Mouse (Mus musculus) embryonic facial prominence, embryonic 10.5 days (tissue): ENCODE results near the gene Cactin. TPM values are rescaled to one million over a fixed set of nuclear protein-coding genes. Genes with fewer than 3 reads are reported as not detected.

Experiments
- DNase-seq: peaks from one replicate; pipeline ENCODE4 v3.0.0-alpha.2; 2017; ENCODE audit warnings: low spot score
- H3K27ac ChIP-seq: fragments of 300-500 bp; sonication (generic); replicated peaks from 2 replicates; pipeline ENCODE4 v1.5.1; 2016; ENCODE audit warnings: mild to moderate bottlenecking
- H3K27me3 ChIP-seq: fragments of 300-500 bp; sonication (generic); replicated peaks from 2 replicates; pipeline ENCODE4 v1.6.1; 2016; ENCODE audit warnings: low read depth, mild to moderate bottlenecking; ENCODE audit not compliant: poor library complexity, severe bottlenecking
- H3K36me3 ChIP-seq: fragments of 300-500 bp; sonication (generic); replicated peaks from 2 replicates; pipeline ENCODE4 v1.6.1; 2016; ENCODE audit warnings: mild to moderate bottlenecking, moderate library complexity
- H3K4me1 ChIP-seq: fragments of 300-500 bp; sonication (generic); 2 replicates; pipeline ENCODE4 v1.6.1; 2016
- H3K4me3 ChIP-seq: fragments of 300-500 bp; sonication (generic); 2 replicates; pipeline ENCODE4 v1.5.1; 2016; ENCODE audit warnings: mild to moderate bottlenecking, moderate library complexity
- H3K9me3 ChIP-seq: fragments of 300-500 bp; sonication (generic); 2 replicates; pipeline ENCODE4 v1.6.1; 2016; ENCODE audit warnings: mild to moderate bottlenecking
- WGBS: fragments of 180-500 bp; shearing (Covaris S2); methylation state at CpG from one replicate; pipeline ENCODE4 v1.1.7; 2016; 5-methylcytosine and 5-hydroxymethylcytosine counted together
- polyA plus RNA-seq: library from polyadenylated mRNA; unstranded; fragments of >200 nt; fragmentation: Nextera tagmentation; extraction: Ambion mirVana; gene quantifications from 2 replicates; pipeline ENCODE4 v1.2.1, GENCODE M21; 2016

The Cactin gene
- polyA plus RNA-seq, 1 experiment from 2014 or later = 52.3 TPM

DNA sequence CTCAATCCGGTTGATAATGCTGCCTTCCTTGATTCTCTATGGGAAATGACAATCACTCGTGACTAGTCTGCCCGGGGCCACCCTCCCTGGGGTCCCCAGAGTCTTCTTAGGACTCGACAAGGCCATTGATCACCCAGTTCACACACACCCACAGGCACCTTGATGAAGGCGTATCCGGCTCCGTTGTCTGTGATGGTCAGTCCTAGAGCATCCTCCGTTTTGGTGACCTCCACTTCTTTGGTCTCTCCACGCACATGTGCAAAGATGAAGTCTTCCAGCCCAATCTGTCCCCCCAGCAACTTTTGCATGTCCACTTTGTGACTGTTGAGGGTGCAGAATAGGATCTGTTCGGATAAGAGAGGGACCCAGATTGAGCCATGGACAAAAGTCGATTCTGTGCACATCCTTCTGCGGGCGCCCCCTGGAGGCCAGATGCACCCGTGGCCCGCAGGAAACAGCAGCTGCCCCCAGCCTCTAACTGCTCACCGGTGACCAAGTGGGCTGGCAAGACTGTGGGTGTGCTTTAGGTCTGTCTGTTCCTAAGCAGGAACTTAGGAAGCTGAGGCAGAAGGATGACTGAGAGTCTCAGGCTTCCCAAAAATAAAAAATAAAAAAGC, 20.5 kb downstream of the Cactin start:
- no peak overlapping the region for H3K4me3 ChIP-seq
- 34% methylated on average over 16 of the region's 16 CpGs for WGBS
- peak; percentile 81 for DNase-seq
- H3K9me3 ChIP-seq = no peaks in the 10 kb centered on the region
- peaks cover 90% of the 10 kb centered on the region for H3K27me3 ChIP-seq
- peaks cover 15% of the 10 kb centered on the region for H3K36me3 ChIP-seq
- H3K27ac ChIP-seq = no peak overlapping the region
- peaks cover 24% of the 10 kb centered on the region for H3K4me1 ChIP-seq

DNA sequence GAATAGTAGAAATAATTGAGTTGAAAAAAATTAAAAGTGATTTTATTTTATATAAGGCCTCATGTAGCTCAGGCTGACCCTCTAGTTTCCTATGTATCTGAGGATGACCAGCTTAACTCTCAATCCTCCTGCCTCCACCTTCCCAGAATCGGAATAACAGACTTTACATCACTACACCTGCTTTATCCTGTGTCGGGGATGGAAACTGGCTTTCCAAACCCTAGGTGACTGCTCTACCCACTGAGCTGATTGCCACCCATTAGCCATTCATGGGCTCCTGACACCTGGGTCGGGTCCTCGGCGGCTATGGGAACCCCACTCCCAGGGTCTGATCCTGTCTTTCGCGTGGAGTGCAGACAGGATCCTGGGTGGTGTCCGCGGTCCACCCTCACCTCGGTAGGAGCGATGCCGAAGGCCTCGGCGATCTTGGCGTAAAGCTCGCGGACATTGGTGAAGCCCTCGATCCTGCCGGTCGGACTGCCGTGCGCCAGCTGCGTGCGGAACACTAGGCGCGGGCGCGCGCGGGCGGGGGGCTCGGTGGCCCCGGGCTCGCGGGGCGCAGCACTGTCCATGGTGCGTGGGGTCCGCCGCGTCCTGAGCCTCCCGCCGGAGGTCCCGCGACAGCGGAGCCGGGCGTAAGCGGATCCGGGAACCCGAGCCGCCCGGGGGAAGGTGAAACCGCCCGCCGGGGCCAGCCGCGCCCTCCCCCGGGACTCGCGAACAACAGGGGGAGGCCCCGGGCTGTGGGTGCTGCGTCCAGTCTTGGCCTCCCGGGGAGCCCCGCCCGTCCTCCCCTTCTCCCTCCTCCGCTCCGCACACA, 22.0 kb downstream of the Cactin start, which contains the start of gene Gipc3:
Gipc3 (minus strand) TSS at position 581 of the 820 bp plus-strand sequence.
- peaks cover 90% of the 10 kb centered on the region for H3K27me3 ChIP-seq

DNA sequence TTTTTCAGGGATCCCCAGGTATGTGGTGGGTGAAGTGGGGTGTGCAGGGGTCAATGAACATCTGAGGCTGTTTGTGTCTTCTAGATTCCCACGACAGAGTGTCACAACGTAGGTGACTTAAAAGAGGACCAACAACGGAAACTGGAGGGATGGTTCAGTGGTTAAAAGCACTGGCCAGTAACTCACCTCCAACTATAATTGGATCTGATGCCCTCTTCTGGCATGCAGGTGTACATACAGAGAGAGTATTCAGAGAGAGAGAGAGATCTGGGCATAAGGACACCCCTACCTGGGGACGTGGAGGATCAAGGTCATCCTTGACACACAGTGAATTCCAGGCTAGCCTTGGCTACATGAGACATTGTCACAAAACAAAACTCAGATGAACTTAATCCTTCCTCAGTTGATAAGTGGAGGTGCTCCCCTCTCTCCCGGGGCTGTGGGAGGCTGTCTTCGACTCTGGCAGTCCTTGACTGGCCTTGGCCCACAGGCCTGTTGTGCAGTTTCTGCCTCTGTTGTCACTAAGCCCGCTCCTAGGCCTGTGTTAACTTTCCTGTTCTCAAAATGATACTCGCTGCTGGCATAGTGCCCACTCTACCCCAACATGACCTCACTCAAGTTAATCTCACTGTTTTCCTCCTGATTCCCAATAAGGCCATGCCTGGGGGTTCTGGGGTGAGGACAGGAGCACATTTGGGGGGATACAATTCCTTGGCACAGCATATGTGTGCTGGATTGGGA, 23.7 kb downstream of the Cactin start:
- WGBS = 56% methylated on average over 8 of the region's 8 CpGs
- no peak overlapping the region for H3K4me3 ChIP-seq
- H3K9me3 ChIP-seq = no peaks in the 10 kb centered on the region
- H3K36me3 ChIP-seq = peaks cover 38% of the 10 kb centered on the region
- H3K4me1 ChIP-seq = peaks cover 50% of the 10 kb centered on the region
- H3K27me3 ChIP-seq = peaks cover 92% of the 10 kb centered on the region
- no peak for DNase-seq
- H3K27ac ChIP-seq = no peak overlapping the region

More for the DNA sequence above, 22.0 kb downstream of the Cactin start, which contains the start of gene Gipc3:
- peaks cover 28% of the 10 kb centered on the region for H3K36me3 ChIP-seq
- peak within 1 kb of the TSS; percentile 59 for H3K4me3 ChIP-seq
- no peak for DNase-seq
- WGBS = 7% methylated on average over 63 of the region's 67 CpGs
- H3K9me3 ChIP-seq = no peaks in the 10 kb centered on the region
- H3K4me1 ChIP-seq = peaks cover 36% of the 10 kb centered on the region
- no peak within 1 kb of the TSS; the same call in 1 of the 2 replicates for H3K27ac ChIP-seq

DNA sequence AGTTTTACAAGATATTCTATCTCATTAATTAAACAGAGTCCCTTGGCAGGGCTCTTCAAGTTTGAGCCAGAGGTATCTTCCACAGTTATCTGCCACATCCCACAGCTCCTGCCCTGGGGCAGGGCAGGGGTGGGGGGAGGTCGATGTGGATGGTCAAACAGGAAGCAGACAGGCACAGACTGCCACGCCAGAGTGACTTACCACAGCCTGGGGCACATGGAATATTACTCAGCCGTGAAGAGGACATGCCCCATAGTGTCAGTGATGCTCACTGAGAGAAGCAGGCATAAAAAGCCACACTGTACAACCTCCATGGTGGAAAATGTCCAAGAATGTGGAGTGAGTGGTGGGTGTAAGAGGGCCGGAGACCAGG, 24.2 kb downstream of the Cactin start:
- peaks cover 54% of the 10 kb centered on the region for H3K4me1 ChIP-seq
- DNase-seq = no peak
- peaks cover 38% of the 10 kb centered on the region for H3K36me3 ChIP-seq
- H3K27ac ChIP-seq = no peak overlapping the region
- no peak overlapping the region for H3K4me3 ChIP-seq
- peaks cover 90% of the 10 kb centered on the region for H3K27me3 ChIP-seq
- no peaks in the 10 kb centered on the region for H3K9me3 ChIP-seq
- WGBS = 80% methylated on average over 4 of the region's 4 CpGs

DNA sequence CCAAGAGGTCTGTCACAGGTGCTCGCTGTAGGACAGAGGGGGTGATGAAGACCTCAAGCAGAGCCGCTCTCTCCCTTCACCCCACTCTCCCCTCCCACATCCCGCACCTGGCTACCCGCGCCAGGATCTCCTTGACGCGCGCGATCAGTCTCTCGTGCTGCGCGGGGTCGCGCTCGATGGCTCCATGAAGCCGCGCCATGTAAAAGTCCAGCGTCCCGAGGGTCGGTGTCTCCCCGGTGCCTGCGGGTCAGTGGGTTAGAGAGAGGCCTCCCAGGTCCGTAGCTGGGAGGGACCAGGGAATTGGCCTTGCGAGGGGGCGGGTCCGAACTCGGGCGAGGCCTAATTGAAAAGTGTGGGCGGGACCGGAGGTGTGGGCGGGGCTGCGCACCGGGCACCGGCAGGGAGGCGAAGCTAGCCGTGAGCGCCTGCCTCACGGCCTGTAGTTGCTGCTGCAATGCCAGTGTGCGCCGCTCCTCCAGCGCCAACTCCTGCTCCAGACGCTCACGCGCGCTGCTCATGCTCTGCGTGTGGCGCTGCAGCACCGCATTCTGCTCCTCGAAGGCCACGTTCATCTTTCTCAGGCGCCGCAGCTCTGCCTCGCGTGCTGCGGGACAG, 25.7 kb downstream of the Cactin start:
- Histone ChIP-seq H3K4me1 (peaks cover 56% of the 10 kb centered on the region), H3K4me3 (peak overlapping the region; percentile 53), H3K9me3 (no peaks in the 10 kb centered on the region), H3K27ac (peak overlapping the region; percentile 59), H3K27me3 (peaks cover 75% of the 10 kb centered on the region), H3K36me3 (peaks cover 38% of the 10 kb centered on the region)
- 4% methylated on average over 55 of the region's 55 CpGs for WGBS
- peak; percentile 84 for DNase-seq

DNA sequence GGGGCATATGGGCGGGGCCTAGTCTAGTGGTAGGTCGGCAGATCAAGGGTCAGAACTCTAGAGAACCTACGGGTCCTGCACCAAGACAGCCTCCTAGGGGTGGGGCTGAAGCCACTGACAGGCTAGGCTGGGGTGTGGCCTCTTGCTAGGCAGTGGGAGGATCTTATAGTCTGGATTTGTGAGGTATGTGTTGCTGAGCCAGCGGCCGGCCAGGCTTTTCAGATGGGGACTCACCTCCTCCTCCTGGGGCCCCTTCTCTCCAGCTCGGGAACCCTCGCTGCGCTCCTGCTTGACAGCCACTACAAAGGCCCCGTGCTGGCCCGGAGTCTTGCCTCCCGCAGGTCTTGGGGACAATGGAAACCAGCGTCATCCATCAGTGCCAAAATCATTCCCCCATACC, 28.2 kb downstream of the Cactin start:
- peak overlapping the region; percentile 95 for H3K27ac ChIP-seq
- peaks cover 53% of the 10 kb centered on the region for H3K4me1 ChIP-seq
- DNase-seq = peak; percentile 57

DNA sequence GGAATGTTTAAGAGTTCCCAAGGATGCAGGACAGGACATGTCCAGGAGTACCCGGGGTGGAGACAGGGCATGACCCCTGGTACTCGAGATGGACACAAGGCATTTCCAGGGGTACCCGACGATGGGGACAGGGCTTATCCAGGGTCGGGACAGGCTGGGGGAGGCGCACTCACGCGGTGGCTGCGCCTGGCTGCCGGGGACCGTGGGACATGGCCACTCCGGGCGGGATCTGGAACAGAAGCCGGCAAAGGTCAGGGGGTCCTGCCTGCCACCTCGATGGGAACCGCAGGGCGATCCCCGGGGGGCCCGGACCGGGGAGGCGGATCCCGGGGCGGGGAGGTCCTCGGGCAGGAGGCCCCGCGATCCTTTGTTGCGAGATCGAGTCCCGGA, 29.1 kb downstream of the Cactin start:
- WGBS = 1% methylated on average over 29 of the region's 29 CpGs

More for the DNA sequence above, 28.2 kb downstream of the Cactin start:
- H3K9me3 ChIP-seq = no peaks in the 10 kb centered on the region
- peaks cover 38% of the 10 kb centered on the region for H3K36me3 ChIP-seq
- WGBS = 6% methylated on average over 12 of the region's 12 CpGs
- peaks cover 50% of the 10 kb centered on the region for H3K27me3 ChIP-seq
- peak overlapping the region; percentile 98 for H3K4me3 ChIP-seq

DNA sequence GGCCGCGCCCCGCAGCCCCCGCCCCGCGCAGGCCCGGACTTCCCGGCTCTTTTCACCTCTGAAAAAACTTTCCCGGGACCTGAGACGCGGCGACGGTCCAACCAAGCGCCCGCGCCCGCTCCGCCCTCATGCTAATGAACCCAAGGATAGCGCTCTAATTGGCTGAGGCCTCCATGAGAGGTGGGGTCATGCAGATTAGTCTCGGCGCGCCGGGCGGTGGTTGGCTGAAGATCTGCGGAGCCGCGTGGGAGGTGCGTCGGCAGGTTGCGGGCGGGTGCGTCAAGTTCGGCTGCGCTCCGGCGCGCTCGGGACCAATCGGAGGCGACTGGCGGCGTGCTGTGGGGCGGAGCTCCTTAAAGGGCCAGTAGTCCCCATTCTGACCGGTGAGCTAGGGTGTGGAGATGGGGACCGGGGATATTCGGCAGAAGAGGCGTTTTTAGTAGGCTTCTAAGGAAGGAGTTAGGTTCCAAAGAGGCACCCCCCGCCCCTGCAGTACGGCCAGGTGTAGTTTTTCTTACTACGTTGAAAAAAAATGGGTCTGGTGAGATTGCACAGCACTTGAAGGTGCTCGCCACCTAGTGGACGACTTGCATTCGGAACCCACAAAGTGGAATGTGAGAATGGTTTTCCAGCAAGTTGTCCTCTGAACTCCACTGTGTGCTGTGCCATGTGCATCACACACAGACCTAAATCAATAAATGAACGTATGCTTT, 29.6 kb downstream of the Cactin start, which contains the start of gene Hmg20b:
Hmg20b (minus strand) TSS at position 130 of the 713 bp plus-strand sequence.
- no peaks in the 10 kb centered on the region for H3K9me3 ChIP-seq
- WGBS = under 1% methylated on average over 54 of the region's 54 CpGs
- H3K4me1 ChIP-seq = peaks cover 66% of the 10 kb centered on the region
- DNase-seq = peak; percentile 100
- H3K27me3 ChIP-seq = peaks cover 39% of the 10 kb centered on the region
- H3K4me3 ChIP-seq = peak within 1 kb of the TSS; percentile 98
- peaks cover 32% of the 10 kb centered on the region for H3K36me3 ChIP-seq
- H3K27ac ChIP-seq = peak within 1 kb of the TSS; percentile 95

More for the DNA sequence above, 29.1 kb downstream of the Cactin start:
- peaks cover 61% of the 10 kb centered on the region for H3K4me1 ChIP-seq
- H3K9me3 ChIP-seq = no peaks in the 10 kb centered on the region
- H3K27me3 ChIP-seq = peaks cover 42% of the 10 kb centered on the region
- H3K36me3 ChIP-seq = peaks cover 38% of the 10 kb centered on the region
- peak overlapping the region; percentile 98 for H3K4me3 ChIP-seq
- no peak for DNase-seq
- peak overlapping the region; percentile 95 for H3K27ac ChIP-seq

DNA sequence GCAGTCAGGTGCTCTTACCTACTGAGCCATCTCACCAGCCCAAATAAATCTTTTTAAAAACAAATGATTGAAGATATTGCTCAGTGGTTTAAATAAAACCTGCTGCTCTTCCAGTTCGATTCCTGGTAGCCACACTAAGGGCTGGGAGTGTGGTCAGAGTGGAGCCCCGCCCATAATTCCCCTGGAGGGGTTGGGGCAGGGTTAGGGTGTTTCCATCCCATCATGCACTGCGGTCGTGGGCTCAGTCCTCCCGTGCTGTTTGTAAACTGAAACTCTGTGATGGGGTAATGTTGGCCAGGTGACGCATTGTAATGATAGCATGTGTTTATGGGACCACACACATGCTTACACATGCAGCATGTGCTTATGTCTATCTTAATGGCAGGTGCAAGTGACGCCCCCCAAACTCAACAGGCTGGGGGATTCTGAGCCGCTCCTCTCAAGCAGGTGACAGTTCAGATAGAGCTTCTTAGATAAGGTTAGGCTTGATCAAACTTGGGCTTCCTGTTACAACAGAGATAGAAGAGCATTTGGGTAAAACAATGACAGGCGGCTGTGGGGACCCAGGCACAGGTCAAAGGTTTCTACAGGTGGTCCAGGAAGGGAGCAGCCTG, 30.9 kb downstream of the Cactin start:
- Histone ChIP-seq H3K9me3 (no peaks in the 10 kb centered on the region), H3K4me3 (peak overlapping the region; percentile 25; the same call in 1 of the 2 replicates), H3K4me1 (peaks cover 62% of the 10 kb centered on the region), H3K36me3 (peaks cover 19% of the 10 kb centered on the region), H3K27ac (no peak overlapping the region), H3K27me3 (peaks cover 39% of the 10 kb centered on the region)
- no peak for DNase-seq
- WGBS = 22% methylated on average over 9 of the region's 9 CpGs

DNA sequence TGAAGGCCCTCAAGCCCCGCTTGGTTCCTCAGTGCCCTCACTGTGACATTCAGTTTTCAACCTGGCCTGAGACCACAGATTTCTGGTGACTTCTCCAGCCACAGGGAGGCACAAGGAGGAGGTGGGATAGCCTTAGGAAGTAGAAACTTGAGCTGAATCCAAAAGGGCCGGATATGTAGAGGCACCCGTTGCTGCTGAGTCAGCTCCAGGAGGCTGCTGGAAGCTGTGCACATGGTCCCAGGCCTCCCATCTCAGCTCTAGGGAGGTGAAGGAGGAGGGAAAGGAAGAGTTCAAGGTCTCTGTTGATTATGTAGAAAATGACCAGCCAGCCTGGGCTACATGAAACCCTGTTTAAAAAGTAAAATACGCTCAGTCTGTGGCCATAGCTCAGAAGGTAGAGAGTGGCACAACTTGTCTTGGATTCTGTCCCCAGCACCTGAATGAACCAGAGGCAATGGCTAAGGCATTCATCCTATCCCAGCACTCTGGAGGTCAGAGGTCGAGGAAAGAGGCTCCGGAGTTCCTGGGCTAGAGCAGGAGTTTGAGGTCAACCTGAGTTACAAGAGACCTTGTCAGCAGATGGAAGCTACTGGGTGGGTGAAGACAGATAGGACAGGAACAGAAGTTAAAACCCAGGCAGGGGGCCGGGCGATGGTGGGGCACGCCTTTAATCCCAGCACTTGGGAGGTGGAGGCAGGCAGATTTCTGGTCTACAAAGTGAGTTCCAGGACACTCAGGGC, 34.0 kb downstream of the Cactin start:
- 57% methylated on average over 9 of the region's 9 CpGs for WGBS

DNA sequence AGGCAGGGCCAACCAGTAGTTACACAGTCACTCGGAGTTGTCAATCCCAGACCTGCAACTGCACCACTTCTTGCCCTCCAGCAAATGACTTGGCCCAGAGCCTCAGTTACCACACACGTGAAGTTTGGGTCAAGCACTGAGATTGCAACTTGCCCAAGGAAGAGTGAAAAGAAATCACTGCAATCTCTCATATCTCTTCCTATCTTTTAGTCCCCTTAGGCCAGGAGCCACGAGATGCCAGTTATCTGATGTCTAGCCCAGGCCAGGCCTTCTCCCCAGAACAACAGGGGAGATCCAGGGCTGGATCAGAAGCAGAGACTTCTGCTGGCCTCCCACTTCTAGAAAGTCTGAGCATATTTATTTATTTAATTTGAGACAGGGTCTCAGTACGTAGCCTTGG, 34.6 kb downstream of the Cactin start:
- peaks cover 66% of the 10 kb centered on the region for H3K4me1 ChIP-seq

More for the DNA sequence above, 34.0 kb downstream of the Cactin start:
- Histone ChIP-seq H3K9me3 (no peaks in the 10 kb centered on the region), H3K36me3 (0 out of 2 replicates have a peak, but pooled peaks cover under 1% of the 10 kb centered on the region), H3K27me3 (peaks cover 41% of the 10 kb centered on the region), H3K27ac (no peak overlapping the region; the same call in 1 of the 2 replicates), H3K4me1 (peaks cover 62% of the 10 kb centered on the region), H3K4me3 (no peak overlapping the region)
- DNase-seq = no peak

More for the DNA sequence above, 34.6 kb downstream of the Cactin start:
- no peak for DNase-seq
- no peak overlapping the region for H3K27ac ChIP-seq
- H3K36me3 ChIP-seq = 0 out of 2 replicates have a peak, but pooled peaks cover 4% of the 10 kb centered on the region
- peaks cover 42% of the 10 kb centered on the region for H3K27me3 ChIP-seq
- H3K4me3 ChIP-seq = no peak overlapping the region
- WGBS = 70% methylated on average over 4 of the region's 4 CpGs
- no peaks in the 10 kb centered on the region for H3K9me3 ChIP-seq
